Mouse (Mus musculus): ENCODE results near the gene Cplx2. TPM values are rescaled to one million over a fixed set of nuclear protein-coding genes. Genes with fewer than 3 reads are reported as not detected.
A peak's percentile ranks its signal among the peaks of the same experiment; 100 is the strongest.

The Cplx2 gene
- polyA plus RNA-seq (2016; fragmentation: Nextera tagmentation; extraction: Ambion mirVana) = 12.5 and 13.8 TPM in 2 replicates

DNA sequence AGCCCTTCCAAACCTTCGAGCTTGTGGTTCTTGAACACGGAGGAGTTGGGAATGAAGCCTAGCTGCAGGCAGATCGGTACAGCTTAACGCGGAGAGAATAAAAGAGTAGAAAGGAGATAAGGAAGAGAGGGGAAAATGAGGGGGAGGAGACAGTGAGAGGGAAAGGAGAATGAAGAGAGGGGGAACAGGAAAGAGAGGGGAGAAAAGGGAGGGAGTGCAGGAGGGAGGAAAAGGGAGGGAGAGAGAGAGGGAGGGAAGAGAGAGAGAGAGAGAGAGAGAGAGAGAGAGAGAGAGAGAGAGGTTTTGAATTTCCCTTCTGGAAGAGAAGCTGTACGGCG lies at the start of gene Cplx2:
TSS of gene Cplx2 (plus strand) at position 301 of the 338 bp plus-strand sequence.
- H3K9me3 ChIP-seq (replicated peaks) = no peaks in the 10 kb centered on the region
- WGBS = 1% methylated on average over 7 of the region's 7 CpGs
- H3K36me3 ChIP-seq = no peaks in the 10 kb centered on the region
- 0 out of 2 replicates have a peak, but pooled peaks have one; percentile 7 for ATAC-seq (ENCODE audit: low FRiP score)
- H3K4me1 ChIP-seq = peaks cover 35% of the 10 kb centered on the region
- H3K4me2 ChIP-seq (replicated peaks) = peak within 1 kb of the TSS; percentile 71
- peaks cover 16% of the 10 kb centered on the region for H3K27me3 ChIP-seq
- H3K27ac ChIP-seq = peak within 1 kb of the TSS; percentile 81
- peak within 1 kb of the TSS; percentile 59 for H3K9ac ChIP-seq
- peak within 1 kb of the TSS; percentile 47 for H3K4me3 ChIP-seq

DNA sequence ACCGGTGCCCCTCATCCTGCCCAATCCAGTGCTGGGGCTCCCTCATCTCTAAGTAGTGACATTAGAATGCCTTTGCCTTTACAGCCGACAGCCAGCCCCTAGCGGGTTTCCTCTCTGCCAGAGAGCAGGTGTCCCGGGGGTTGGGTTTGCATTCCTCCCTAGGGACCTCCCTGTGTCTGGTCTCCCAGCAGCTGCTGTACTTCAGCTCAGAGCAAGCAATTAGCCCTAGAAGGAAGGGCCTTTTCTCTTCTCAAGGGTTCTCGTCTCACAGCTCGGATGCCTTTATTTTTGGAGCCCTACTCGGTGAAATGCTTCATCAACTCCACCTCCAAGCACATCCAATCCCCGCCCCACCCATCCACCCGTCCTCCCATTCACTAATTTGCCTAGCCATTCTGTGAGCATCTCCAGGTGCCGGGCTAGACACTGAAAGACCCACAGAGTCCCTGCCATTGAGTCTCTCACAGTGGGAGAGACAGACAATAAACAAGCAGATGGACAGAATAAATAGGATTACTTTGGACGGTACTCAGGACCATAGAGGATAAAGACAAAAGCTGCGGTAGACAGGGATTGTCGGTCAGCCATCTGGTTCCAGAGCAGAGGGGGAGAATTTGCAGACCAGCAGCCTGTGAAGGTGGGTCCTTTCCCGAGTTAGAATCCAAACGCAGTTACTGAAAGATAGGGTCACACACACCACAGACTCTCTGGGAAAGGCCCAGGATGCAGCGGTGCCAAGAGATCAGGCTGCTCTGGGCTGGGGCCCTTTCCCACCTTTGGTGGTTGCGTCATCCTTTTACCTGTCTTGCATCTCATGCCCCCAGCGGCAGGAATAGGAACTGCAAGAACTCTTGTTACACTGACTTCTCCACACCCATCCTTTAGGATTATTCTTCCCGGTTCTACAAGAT lies 48.5 kb upstream of the Cplx2 start:
- Histone ChIP-seq H3K9ac (no peak overlapping the region), H3K4me1 (peaks cover 55% of the 10 kb centered on the region), H3K4me2 (replicated peaks) (no peak overlapping the region), H3K9me3 (replicated peaks) (no peaks in the 10 kb centered on the region), H3K36me3 (no peaks in the 10 kb centered on the region), H3K27me3 (no peaks in the 10 kb centered on the region), H3K4me3 (no peak overlapping the region), H3K27ac (peak overlapping the region; percentile 75)
- WGBS = 26% methylated on average over 19 of the region's 19 CpGs
- no peak for ATAC-seq (ENCODE audit: low FRiP score)

DNA sequence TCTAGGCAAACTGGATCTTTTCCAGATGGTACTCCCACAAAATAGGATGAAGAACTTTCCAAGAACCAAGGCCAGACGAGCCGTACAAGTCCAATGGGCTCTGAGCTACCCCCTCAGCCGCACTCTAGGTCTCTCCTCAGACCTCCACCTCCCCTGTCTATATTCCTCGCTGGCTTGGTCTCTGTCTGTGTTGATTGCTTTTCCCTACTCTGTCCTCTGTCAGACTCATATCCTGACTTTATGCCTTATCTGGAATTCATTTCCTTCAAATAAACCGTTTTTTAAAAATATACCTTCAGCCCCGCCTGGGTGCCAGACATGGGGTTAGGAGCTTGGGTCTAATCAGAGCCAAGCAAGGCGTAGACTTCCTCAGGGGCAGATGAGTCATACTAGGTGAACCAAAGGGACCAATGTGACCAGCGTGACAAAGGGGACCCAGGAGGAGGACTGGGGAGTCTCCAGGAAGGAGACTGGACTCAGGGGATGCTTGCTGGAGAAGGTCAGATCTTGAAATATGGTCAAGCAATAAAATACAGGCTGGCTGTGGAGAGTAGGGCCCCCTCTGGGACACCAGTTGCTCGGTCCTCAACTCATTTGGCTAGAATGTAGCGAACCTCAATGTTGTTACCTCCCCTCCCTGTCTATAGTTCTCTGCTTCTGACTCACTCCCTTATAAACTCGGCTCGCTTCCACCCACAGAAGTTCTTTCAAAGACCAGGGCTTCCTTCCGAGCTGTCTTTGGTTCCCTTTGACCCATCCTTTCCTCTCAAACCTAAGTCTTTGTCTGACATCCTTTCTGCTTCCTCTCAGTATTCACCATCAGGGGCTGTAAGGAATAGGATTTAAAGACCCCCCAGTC lies 47.6 kb upstream of the Cplx2 start:
- Histone ChIP-seq H3K27me3 (no peaks in the 10 kb centered on the region), H3K4me3 (no peak overlapping the region), H3K36me3 (no peaks in the 10 kb centered on the region), H3K4me1 (peaks cover 64% of the 10 kb centered on the region), H3K27ac (peak overlapping the region; percentile 75), H3K9ac (no peak overlapping the region), H3K4me2 (replicated peaks) (no peak overlapping the region), H3K9me3 (replicated peaks) (no peaks in the 10 kb centered on the region)
- WGBS = 68% methylated on average over 13 of the region's 13 CpGs
- ATAC-seq (ENCODE audit: low FRiP score) = no peak

DNA sequence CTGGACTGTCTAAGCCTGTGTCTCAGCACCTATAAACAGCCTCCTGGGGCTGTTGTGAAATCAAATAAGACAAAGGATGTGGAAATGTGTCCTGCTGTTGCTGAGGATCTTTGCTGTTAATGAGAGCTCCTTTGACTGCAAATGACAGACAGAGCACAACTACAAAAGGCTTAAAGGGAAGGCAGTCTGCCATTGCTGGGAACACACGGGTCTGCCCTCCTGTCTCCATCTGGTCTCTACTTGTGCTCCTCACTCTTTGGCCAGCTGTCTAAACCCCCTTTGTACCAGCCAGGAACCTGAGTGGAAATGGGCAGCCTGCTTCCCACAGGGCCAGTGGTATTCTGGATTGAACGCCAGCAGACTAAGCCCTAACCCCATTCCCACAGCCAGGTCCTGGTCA lies 47.0 kb upstream of the Cplx2 start:
- no peak for ATAC-seq (ENCODE audit: low FRiP score)
- 49% methylated on average over 2 of the region's 2 CpGs for whole genome bisulfite sequencing
- Histone ChIP-seq H3K4me2 (replicated peaks) (no peak overlapping the region), H3K4me3 (no peak overlapping the region), H3K27me3 (no peaks in the 10 kb centered on the region), H3K36me3 (no peaks in the 10 kb centered on the region), H3K27ac (peak overlapping the region; percentile 75), H3K4me1 (peaks cover 65% of the 10 kb centered on the region), H3K9ac (no peak overlapping the region), H3K9me3 (replicated peaks) (no peaks in the 10 kb centered on the region)

DNA sequence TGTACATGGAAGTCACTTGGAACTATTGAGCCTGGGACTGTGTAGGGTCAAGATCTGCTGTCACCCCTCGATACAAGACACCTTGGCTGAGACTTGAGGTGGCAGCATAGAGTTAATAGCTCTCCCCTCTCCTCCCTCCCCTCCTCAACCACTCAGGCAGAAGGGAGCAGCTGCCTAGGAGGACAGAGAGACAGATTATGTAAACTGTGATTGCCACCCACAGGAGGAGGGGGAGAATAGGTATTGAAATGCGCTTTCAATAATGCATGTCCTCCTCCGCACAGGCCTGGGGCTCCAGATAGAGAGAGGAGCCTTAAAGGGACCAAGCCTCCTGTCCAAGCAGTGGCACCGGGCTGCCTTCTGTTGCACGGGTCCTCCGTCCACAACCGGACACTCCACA lies 45.3 kb upstream of the Cplx2 start:
- Histone ChIP-seq H3K27me3 (no peaks in the 10 kb centered on the region), H3K4me3 (no peak overlapping the region), H3K9me3 (replicated peaks) (no peaks in the 10 kb centered on the region), H3K4me2 (replicated peaks) (0 out of 2 replicates have a peak overlapping the region, but pooled peaks have one; percentile 17), H3K9ac (no peak overlapping the region; the same call in 1 of the 2 replicates), H3K36me3 (no peaks in the 10 kb centered on the region), H3K27ac (peak overlapping the region; percentile 74), H3K4me1 (peaks cover 68% of the 10 kb centered on the region)
- 39% methylated on average over 7 of the region's 7 CpGs for WGBS
- ATAC-seq (ENCODE audit: low FRiP score) = peak; percentile 85

DNA sequence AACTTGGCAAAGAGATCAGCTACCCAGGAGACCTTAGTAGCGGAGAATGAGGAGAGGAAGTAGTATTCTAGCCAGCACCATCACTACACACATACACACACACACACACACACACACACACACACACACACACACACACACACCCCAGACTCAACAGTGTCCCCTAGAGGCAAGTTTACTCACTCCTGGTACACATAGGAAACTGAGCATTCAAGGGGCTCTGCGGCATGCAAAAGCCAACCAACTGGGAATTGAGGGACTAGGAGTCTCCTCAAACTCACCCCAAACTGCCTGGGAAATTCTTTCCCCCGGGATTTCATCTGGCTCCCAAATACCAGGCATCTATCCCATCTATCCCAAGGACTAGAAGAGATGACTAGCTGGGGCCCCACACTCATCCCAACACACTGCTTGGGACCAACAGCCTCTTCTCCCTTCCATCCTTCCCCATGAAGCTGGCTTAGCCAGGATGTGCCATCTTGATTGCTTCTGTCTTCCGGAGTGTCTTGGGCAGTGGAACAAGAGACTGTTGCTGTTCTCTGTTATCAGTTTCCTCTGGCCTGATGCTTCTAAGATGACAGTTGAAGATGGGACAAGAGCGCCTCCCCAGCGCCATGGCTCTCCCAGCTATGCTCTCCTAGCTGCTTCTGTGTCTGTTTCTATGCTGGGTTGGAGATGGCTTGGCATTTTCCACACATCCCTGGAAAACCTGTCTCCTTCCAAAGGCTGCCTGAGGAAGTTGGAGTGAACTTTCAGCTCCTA lies 44.3 kb upstream of the Cplx2 start:
- Histone ChIP-seq H3K36me3 (no peaks in the 10 kb centered on the region), H3K9ac (no peak overlapping the region), H3K4me2 (replicated peaks) (no peak overlapping the region), H3K27me3 (no peaks in the 10 kb centered on the region), H3K4me3 (no peak overlapping the region), H3K9me3 (replicated peaks) (no peaks in the 10 kb centered on the region), H3K27ac (peak overlapping the region; percentile 74), H3K4me1 (peaks cover 79% of the 10 kb centered on the region)
- 83% methylated on average over 6 of the region's 6 CpGs for WGBS
- ATAC-seq (ENCODE audit: low FRiP score) = no peak

DNA sequence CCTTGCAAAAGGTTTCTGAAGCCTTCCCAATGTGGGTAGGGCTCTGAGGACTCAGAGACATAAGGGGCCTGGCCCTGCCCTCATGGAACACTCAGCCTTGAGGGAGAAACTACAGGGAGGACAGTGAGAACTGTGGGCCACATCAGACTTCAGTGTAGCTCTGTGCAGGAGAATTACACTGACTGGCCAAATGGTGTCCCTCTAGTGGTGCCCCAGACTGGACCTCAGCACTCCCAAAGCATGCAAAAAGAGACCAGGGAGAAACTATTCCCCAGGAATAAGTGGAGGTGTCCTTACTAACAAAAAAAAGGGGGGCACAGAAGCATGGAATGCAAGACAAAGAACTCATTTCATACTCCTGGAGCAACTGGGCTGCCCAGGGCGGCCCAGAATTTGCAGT lies 43.1 kb upstream of the Cplx2 start:
- no peak overlapping the region for H3K27ac ChIP-seq
- H3K4me3 ChIP-seq = no peak overlapping the region

DNA sequence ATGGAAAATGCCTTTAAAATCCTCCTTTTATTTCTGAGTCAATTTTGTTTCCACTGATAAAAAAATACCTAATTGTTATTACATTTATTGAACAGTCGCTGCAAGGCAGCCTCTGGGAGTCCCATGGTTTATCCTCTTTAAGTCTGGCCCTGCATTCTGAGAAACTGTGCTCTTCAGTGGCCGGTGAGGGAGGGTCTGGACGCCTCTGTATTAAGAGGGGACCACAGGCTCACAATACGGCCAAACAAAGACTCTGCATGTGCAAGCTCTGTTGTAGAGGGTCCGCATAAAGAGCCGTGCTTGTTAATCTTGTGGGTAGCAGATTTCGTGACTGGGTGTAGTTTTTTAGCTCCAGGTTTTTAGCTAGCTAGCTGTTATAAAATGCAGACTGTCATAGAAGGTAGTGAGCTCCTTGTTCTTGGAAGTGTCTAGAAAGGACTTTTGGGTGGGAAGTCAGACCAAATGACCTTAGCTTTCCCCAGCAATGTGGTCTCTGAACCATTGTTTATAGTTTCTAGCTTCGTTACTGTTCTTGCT lies 42.1 kb upstream of the Cplx2 start:
- H3K4me3 ChIP-seq = no peak overlapping the region
- no peak overlapping the region for H3K9ac ChIP-seq
- H3K9me3 ChIP-seq (replicated peaks) = no peaks in the 10 kb centered on the region
- H3K27ac ChIP-seq = peak overlapping the region; percentile 70
- WGBS = 19% methylated on average over 8 of the region's 8 CpGs
- no peak overlapping the region for H3K4me2 ChIP-seq (replicated peaks)
- H3K36me3 ChIP-seq = no peaks in the 10 kb centered on the region
- peaks cover 81% of the 10 kb centered on the region for H3K4me1 ChIP-seq
- no peaks in the 10 kb centered on the region for H3K27me3 ChIP-seq
- no peak for ATAC-seq (ENCODE audit: low FRiP score)

More for the DNA sequence above, 43.1 kb upstream of the Cplx2 start:
- peaks cover 82% of the 10 kb centered on the region for H3K4me1 ChIP-seq
- H3K9me3 ChIP-seq (replicated peaks) = no peaks in the 10 kb centered on the region
- H3K27me3 ChIP-seq = no peaks in the 10 kb centered on the region
- no peak overlapping the region for H3K4me2 ChIP-seq (replicated peaks)
- H3K36me3 ChIP-seq = no peaks in the 10 kb centered on the region
- H3K9ac ChIP-seq = no peak overlapping the region
- ATAC-seq (ENCODE audit: low FRiP score) = no peak
- WGBS = 62% methylated on average over 1 of the region's 1 CpGs

DNA sequence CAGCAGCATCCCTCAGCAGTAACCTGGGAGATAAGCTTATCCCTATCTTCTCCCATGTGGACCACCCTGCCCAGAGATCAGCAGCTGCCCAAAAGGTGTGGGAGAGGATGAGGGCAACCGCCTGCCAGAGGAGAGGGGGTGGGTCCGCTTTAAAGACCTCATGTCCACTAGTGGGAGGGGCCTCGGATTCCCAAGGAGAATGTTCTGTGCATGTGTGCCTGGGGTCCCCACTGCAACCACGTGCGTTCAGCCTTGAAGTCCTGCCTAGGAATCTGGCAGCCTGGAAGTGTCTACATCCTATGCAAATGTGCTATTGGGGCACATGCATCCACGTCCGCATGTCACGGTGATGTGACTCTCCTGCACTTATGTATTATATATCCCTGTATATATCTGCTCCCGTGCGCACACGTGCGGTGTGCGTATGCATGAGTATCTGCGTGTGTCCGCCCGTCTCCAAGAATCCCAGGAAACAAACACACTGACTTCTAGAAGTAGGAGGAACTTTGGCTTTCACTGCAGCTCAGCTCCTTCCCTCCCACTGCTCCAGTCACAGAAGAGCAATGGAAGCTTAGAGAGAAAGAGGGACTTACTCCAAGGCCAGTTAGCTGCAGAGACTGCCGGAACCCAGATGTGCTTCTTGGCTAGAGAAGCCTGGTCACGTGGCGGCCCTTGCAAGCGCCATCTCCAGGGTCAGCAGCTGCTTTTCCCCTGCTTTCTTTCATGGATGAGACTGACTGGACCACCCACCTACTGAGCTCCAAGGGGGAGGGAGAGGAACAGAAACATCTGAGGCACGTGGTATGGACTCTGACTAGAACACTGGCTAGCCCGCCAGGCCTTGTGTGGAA lies 39.1 kb upstream of the Cplx2 start:
- H3K9ac ChIP-seq = no peak overlapping the region
- no peak overlapping the region for H3K4me2 ChIP-seq (replicated peaks)
- peaks cover 51% of the 10 kb centered on the region for H3K4me1 ChIP-seq
- peak overlapping the region; percentile 3 for H3K27ac ChIP-seq
- H3K4me3 ChIP-seq = no peak overlapping the region
- H3K9me3 ChIP-seq (replicated peaks) = no peaks in the 10 kb centered on the region
- WGBS = 48% methylated on average over 22 of the region's 22 CpGs
- H3K27me3 ChIP-seq = no peaks in the 10 kb centered on the region
- no peaks in the 10 kb centered on the region for H3K36me3 ChIP-seq
- peak; percentile 67; the same call in 1 of the 2 replicates for ATAC-seq (ENCODE audit: low FRiP score)

DNA sequence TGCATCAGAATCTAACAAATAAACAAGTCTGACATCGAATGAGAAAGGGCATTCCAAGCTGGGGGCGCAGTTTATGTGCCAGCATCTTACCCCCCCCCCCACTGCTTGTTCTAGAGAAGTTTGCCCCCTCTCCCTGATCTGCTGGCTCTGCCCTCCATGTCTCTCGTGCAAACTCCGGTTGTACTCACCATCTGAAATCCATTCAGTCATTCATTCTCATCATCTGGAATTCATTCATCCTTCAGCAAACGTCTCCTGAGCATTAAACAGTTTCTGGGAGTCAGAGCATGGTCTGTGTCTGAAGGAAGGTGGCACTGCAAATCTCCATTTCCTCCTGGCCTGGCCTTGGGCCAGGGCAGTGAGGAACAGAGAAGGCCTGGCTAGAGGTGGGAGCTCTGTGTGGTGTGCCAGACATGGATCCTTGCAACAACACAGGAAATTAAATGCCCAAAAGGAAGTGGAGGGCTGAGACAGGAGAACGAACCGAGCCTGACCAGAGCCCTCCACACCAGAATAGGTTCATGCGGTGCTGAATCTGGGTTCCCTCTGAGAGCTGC lies 38.1 kb upstream of the Cplx2 start:
- H3K27ac ChIP-seq = peak overlapping the region; percentile 3; the same call in 1 of the 2 replicates
- H3K4me2 ChIP-seq (replicated peaks) = no peak overlapping the region
- H3K9ac ChIP-seq = no peak overlapping the region
- 74% methylated on average over 8 of the region's 8 CpGs for WGBS
- H3K4me1 ChIP-seq = peaks cover 45% of the 10 kb centered on the region
- H3K36me3 ChIP-seq = no peaks in the 10 kb centered on the region
- no peaks in the 10 kb centered on the region for H3K9me3 ChIP-seq (replicated peaks)
- no peaks in the 10 kb centered on the region for H3K27me3 ChIP-seq
- ATAC-seq (ENCODE audit: low FRiP score) = no peak
- no peak overlapping the region for H3K4me3 ChIP-seq

DNA sequence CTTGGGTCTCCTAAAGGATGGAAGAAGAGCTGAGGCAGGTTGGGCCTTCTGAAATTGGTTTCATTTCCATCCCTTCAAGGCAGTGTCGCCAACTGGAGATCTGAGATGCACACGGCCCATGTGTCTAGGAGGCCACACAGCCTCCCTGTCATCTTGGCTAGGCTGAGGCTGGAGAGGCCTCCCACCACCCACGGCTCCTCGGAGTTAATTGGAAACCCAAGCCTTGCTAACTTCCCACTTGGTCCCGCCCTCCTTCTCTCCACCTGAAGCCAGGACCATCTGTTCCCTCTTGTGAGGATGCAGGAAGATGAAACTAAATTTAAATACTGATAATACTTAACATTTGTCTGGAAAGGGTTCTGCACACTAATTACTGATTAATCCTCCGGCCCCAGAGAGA lies 34.1 kb upstream of the Cplx2 start:
- no peak overlapping the region for H3K9ac ChIP-seq
- no peaks in the 10 kb centered on the region for H3K9me3 ChIP-seq (replicated peaks)
- no peak for ATAC-seq (ENCODE audit: low FRiP score)
- peaks cover 14% of the 10 kb centered on the region for H3K4me1 ChIP-seq
- H3K4me3 ChIP-seq = no peak overlapping the region
- no peak overlapping the region for H3K4me2 ChIP-seq (replicated peaks)
- H3K27ac ChIP-seq = no peak overlapping the region
- 75% methylated on average over 6 of the region's 6 CpGs for WGBS
- no peaks in the 10 kb centered on the region for H3K36me3 ChIP-seq
- no peaks in the 10 kb centered on the region for H3K27me3 ChIP-seq
